Mouse (Mus musculus): ENCODE results near the gene Setd4.
"Not testable (repeated sequence)": the region's sequence is repeated elsewhere in the genome, so short reads cannot be mapped to it uniquely, and the experiment has no call there.

The Setd4 gene

DNA sequence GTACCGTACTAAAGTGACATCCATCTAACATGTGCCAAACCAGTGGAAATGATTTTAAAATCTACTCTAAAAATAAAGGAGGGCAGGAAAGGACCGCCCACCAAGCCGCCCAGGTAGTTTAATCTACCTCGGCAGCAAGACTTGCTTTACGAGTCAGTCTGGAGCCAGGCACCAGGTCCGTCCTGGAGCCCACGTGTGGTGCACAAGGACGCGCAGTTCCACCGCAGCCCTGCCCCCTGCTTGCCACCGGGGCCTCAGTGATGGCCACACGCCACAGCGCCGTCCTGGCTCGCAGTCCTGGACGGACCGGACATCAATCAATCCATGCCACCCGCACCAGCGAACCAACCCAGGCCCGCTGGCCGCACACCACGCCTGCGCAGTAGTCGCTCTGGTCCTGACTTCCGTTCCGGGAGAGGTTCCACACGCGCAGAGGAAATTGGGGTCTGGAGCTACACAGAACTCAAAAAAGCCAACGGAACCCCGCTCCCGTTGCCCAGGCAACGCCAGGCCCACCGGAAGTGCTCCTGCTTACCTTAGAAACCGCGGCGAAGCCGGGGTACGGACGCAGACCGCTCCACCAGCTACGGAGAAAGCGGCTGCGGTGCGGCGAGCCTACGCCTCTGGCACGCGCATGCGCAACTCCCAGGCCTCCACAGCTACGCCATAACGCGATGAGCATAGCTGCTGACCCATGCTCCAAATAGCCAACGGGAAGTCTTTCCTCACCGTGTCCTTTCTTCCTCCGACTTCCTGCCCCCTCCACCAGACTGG, at the start of gene Setd4:
Gene Setd4 (minus strand): TSS at position 625 of the 774 bp plus-strand sequence.
- peak; percentile 95 for DNase-seq

GRCm38 (mm10) chr16:93648441-93649183, 44.7 kb upstream of the Setd4 start:
- no peak for DNase-seq

DNA sequence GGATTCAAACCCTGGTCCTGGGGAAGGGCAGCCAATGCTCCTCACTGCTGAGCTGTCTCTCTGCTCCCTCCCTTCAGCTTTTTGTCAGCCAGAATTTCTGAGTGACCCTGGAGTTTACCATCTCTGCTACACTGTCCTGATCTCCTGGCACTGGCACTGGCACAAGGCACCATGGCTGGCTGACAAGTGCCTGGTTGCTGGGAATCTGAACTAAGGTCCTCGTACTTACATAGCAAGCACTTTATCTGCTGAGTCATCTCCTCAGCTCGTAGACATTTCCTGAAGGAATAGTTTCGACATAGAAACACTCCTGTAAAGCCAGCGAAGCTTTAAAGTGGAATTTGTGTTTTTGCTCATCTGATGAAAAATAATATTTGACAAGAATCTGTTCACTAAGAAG, 40.1 kb upstream of the Setd4 start:
- DNase-seq, result no peak

GRCm38 (mm10) chr16:93627761-93628400, 24.0 kb upstream of the Setd4 start, which contains the start of gene Gm5678:
Gene Gm5678, plus strand, starts transcription at chr16:93628097.
- peak; percentile 57 for DNase-seq

- no peak for DNase-seq
Measured at GRCm38 (mm10) chr16:93626745-93627144, 22.9 kb upstream of the Setd4 start.

GRCm38 (mm10) chr16:93624671-93625070, 20.8 kb upstream of the Setd4 start:
- no peak for DNase-seq

DNA sequence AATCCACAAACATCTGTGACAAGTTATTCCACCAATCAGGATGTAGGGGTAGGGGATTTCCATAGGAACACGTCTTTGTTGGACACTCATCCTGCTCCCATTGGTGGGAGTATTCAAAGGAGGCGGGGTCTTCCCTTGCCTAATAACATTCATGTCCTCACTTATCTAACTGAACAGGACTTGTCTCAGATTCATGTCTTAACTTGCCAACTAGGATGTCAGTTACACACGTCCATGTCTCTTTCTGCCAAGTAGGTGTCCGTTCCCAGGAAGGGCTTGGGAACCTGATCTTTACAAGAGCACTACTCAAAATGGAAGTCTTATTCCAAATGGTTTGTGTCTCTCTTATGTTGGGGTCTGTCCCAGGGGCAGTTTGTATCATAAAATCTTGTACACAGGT, 19.9 kb upstream of the Setd4 start:
- DNase-seq, result not testable (repeated sequence)

GRCm38 (mm10) chr16:93615118-93615870, 11.4 kb upstream of the Setd4 start:
- DNase-seq, result peak; percentile 25

- DNase-seq, result no peak
Measured at GRCm38 (mm10) chr16:93610961-93611360, 7.1 kb upstream of the Setd4 start.

DNA sequence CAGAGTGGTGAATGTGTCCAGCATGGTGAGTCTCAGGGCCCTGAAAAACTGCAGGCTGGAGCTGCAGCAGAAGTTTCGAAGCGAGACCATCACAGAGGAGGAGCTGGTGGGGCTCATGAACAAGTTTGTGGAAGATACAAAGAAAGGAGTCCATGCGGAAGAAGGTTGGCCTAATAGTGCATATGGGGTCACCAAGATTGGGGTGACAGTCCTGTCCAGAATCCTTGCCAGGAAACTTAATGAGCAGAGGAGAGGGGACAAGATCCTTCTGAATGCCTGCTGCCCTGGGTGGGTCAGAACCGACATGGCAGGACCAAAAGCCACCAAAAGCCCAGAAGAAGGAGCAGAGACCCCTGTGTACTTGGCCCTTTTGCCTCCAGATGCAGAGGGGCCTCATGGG, 5.9 kb upstream of the Setd4 start:
- DNase-seq, result no peak

DNA sequence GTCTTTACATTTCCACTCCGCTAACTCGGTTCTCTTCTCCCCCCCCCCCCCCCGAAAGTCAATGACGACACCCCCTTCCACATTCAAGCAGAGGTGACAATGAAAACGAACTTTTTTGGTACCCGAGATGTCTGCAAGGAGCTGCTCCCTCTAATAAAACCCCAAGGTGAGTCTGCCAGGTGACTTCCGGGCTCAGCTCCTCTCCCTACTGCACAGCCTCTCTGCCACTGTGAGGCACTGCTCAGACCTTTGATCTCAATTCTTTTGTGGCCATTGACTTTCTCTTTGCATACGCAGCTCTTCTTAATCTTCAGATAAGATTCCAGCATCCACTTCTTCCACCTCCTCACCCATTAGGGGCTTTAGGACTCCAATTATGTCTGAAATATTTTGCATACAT, 4.9 kb upstream of the Setd4 start:
- DNase-seq, result no peak

DNA sequence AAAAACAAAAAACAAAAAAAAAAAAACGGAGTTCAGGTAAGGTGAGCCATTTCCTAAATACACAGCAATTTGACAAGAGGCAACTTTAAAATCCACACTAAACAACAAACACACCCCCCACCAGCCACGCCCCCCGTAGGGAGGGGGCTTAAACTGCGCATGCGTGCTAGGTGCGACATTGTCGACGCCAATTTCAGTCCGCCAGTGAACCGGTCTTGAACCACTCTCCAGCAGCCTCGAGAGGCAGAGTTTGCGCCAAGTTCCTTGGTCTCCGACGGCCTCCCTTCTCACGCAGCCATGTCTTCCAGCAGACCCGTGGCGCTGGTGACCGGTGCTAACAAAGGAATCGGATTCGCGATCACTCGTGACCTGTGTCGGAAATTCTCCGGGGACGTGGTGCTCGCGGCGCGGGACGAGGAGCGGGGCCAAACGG, 3.8 kb upstream of the Setd4 start:
- DNase-seq, result peak; percentile 75

DNA sequence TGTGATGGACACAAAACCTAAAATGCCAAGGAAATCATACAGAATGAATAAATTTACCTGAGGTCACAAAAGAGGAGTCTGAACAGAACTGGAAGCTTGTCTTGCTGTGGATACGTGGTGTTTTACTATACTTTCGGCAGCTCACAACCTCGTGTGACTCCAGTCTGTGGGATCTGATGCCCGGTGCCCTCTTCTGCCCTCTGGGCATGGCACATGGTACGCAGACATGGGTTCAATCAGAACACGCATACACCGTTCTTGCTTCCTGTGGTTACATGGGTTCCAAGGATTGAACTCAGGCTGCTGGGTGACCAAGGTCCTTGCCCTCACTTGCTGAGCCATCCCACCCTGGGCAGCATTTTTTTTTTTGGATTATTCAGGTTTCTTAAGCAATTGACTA, 2.3 kb upstream of the Setd4 start:
- DNase-seq, result no peak

GRCm38 (mm10) chr16:93605553-93605952, 1.7 kb upstream of the Setd4 start, which contains the start of gene Cbr1:
Gene Cbr1, plus strand, starts transcription at chr16:93605853.
- no peak for DNase-seq

DNA sequence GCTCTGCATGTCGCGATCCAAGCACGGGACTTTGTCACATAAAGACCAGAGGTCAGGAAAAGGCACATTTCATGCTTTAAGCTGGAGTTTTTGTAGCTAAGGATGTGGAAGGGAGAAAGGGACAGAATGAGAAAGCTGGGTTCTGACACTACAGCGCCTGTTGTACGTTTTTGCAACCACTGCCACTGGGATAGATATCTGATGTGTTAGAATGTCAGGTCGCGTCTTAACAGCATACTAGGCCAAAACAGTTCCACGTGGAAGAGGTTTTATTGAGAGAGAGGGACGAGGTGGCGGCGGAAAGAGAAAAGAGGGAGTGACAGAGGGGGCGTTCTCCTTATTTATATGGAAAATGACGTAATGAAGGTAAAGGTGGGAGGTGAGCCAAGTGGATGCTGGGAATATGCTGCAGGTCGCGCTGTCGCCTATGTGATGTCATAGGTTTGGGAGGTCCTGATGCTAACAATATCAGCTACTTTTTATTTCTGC, 662 bp upstream of the Setd4 start:
- peak; percentile 38 for DNase-seq

GRCm38 (mm10) chr16:93599461-93599860, 4.4 kb downstream of the Setd4 start:
- DNase-seq, result no peak

- DNase-seq, result no peak
Measured at GRCm38 (mm10) chr16:93597551-93597950, 6.3 kb downstream of the Setd4 start.

GRCm38 (mm10) chr16:93596807-93597206, 7.1 kb downstream of the Setd4 start:
- DNase-seq, result no peak

- DNase-seq, result no peak
Measured at GRCm38 (mm10) chr16:93595766-93596165, 8.1 kb downstream of the Setd4 start.

- DNase-seq, result no peak
Measured at GRCm38 (mm10) chr16:93594448-93594847, 9.4 kb downstream of the Setd4 start.

GRCm38 (mm10) chr16:93593406-93593805, 10.5 kb downstream of the Setd4 start:
- no peak for DNase-seq

- no peak for DNase-seq
Measured at GRCm38 (mm10) chr16:93592711-93593110, 11.2 kb downstream of the Setd4 start.

Data from layer of hippocampus, adult 9-11 months (tissue).